Mouse (Mus musculus) myocyte (in vitro differentiated cells): ENCODE measurements at regions not wholly inside any gene's neighbourhood (a gene's known extent, or its start where the extent isn't known, plus 50 kb on each side); places are given as distances from the start of the nearest gene placed in this dataset.
"Not testable (repeated sequence)": the region's sequence is repeated elsewhere in the genome, so short reads cannot be mapped to it uniquely, and the experiment has no call there.

ENCODE experiments used
- H3K27me3 ChIP-seq: one replicate; pipeline ENCODE4 v1.6.1; 2011; ENCODE audit not compliant: control insufficient read depth, insufficient read depth, insufficient read length
- H3K36me3 ChIP-seq: one replicate; pipeline ENCODE4 v1.6.1; 2011; ENCODE audit not compliant: control insufficient read depth, insufficient read depth
- H3K4me2 ChIP-seq: one replicate; pipeline ENCODE4 v1.6.1; 2011; ENCODE audit warnings: low read depth, control low read depth
- H3K4me3 ChIP-seq: one replicate; pipeline ENCODE4 v1.5.1; 2011; ENCODE audit warnings: mild to moderate bottlenecking, control low read depth, moderate library complexity
- H3K79me2 ChIP-seq: one replicate; pipeline ENCODE4 v1.6.1; 2011; ENCODE audit not compliant: control insufficient read depth, insufficient read depth
- H3ac ChIP-seq: one replicate; pipeline ENCODE4 v1.6.1; 2011; ENCODE audit not compliant: control insufficient read depth, insufficient read length
- CEBPB ChIP-seq: IDR thresholded peaks from 2 replicates; pipeline ENCODE4 v1.6.1; 2011; ENCODE audit warnings: mild to moderate bottlenecking, moderate library complexity; ENCODE audit not compliant: poor library complexity, insufficient read depth, severe bottlenecking
- E2F4 ChIP-seq: IDR thresholded peaks from one replicate; pipeline ENCODE4 v1.6.1; 2011; ENCODE audit warnings: mild to moderate bottlenecking, control low read depth, moderate library complexity; ENCODE audit not compliant: insufficient read depth
- MAX ChIP-seq: IDR thresholded peaks from one replicate; pipeline ENCODE4 v1.6.1; 2011; ENCODE audit warnings: low read depth, mild to moderate bottlenecking, control low read depth
- MYOD1 ChIP-seq, 3 experiments: IDR thresholded peaks; one replicate each; pipeline ENCODE4 v1.6.1; 2011; ENCODE audit warnings: control low read depth in 2 of 3, low read depth in 2 of 3, mild to moderate bottlenecking in 2 of 3, moderate library complexity in 1 of 3; ENCODE audit not compliant: insufficient read length in 2 of 3, control insufficient read depth in 1 of 3
- MYOG ChIP-seq, 3 experiments: IDR thresholded peaks; one replicate each; pipeline ENCODE4 v1.6.1; 2011; ENCODE audit warnings: control low read depth in 2 of 3, low read depth in 2 of 3, mild to moderate bottlenecking in 2 of 3; ENCODE audit not compliant: insufficient read length in 2 of 3, control insufficient read depth in 1 of 3, insufficient read depth in 1 of 3
- POLR2A ChIP-seq: IDR thresholded peaks from one replicate; pipeline ENCODE4 v1.6.1; 2011; ENCODE audit warnings: low read depth, mild to moderate bottlenecking, control low read depth, moderate library complexity; ENCODE audit not compliant: insufficient read length
- POLR2AphosphoS2 ChIP-seq: IDR thresholded peaks from one replicate; pipeline ENCODE4 v1.6.1; 2011; ENCODE audit warnings: low read depth, control low read depth; ENCODE audit not compliant: insufficient read length
- REST ChIP-seq: IDR thresholded peaks from one replicate; pipeline ENCODE4 v1.6.1; 2011; ENCODE audit warnings: mild to moderate bottlenecking, control low read depth, moderate library complexity; ENCODE audit not compliant: insufficient read depth, insufficient read length
- SRF ChIP-seq: IDR thresholded peaks from one replicate; pipeline ENCODE4 v1.6.1; 2011; ENCODE audit warnings: low read depth; ENCODE audit not compliant: control insufficient read depth, insufficient read length
- TCF12 ChIP-seq: IDR thresholded peaks from one replicate; pipeline ENCODE4 v1.6.1; 2011; ENCODE audit warnings: mild to moderate bottlenecking, control low read depth; ENCODE audit not compliant: poor library complexity, insufficient read depth, severe bottlenecking
- TCF3 ChIP-seq: IDR thresholded peaks from one replicate; pipeline ENCODE4 v1.6.1; 2011; ENCODE audit warnings: low read depth, control low read depth; ENCODE audit not compliant: insufficient read length
- USF1 ChIP-seq: IDR thresholded peaks from one replicate; pipeline ENCODE4 v1.6.1; 2011; ENCODE audit warnings: low read depth, mild to moderate bottlenecking, control low read depth, moderate library complexity

DNA sequence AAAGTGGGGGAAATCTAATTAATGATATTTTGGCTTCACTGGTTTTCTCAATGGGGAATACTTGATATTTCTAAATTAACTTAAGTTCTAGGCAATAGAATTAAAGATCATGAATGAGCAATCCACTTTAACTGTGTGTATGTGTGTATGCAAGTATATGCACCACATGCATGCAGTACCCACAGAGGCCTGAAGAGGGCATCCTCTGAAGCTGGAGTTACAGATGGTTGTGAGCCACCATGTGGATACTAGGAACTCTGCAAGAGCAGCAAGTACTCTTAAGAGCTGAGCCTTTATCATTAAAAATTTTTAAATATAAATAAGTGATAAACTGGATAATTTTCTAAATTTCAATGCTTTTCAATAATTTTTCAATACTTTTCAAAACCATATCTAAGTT lies 69.0 kb upstream of the Mocs1 start:
- Histone ChIP-seq H3K36me3 (no peaks in the 10 kb centered on the region), H3K79me2 (no peaks in the 10 kb centered on the region), H3K27me3 (no peaks in the 10 kb centered on the region)

DNA sequence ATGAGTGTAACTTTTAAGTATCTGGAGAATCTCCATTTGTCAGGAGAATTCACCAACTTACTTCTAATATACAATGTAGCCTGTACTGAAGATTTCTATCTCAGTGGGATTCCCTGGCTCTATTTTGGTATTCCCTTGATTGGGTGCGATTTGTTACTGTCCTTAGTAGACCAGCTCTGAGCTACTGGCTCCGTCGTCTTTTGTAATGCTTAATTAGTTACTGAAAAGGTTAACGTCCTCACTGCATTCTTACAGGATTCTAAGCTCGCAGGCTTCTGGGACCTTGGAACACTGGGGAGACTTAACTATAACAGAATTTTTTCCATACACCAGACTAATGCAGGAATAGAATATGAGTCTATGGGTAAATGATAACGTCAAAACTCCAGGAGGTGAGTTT lies 67.9 kb upstream of the Mocs1 start:
- H3K27me3 ChIP-seq, H3K4me3 ChIP-seq, H3K4me2 ChIP-seq, H3K36me3 ChIP-seq, H3ac ChIP-seq, H3K79me2 ChIP-seq: not testable (repeated sequence)

More for the DNA sequence above, 69.0 kb upstream of the Mocs1 start:
- H3ac ChIP-seq, result no peak overlapping the region
- no peak for TF ChIP-seq TCF3
- TF ChIP-seq E2F4, result no peak
- TF ChIP-seq MYOG (IDR thresholded peaks at IDR 0.05; ENCODE audit: control insufficient read depth in 1 of 3, insufficient read depth in 1 of 3, insufficient read length in 2 of 3, low read depth in 2 of 3), result no peak
- no peak for TF ChIP-seq CEBPB
- TF ChIP-seq REST, result no peak
- TF ChIP-seq POLR2AphosphoS2, result no peak
- TF ChIP-seq MYOD1 (IDR thresholded peaks at IDR 0.05; ENCODE audit: control insufficient read depth in 1 of 3, insufficient read length in 2 of 3, low read depth in 2 of 3), result no peak
- no peak overlapping the region for H3K4me3 ChIP-seq
- H3K4me2 ChIP-seq, result no peak overlapping the region

DNA sequence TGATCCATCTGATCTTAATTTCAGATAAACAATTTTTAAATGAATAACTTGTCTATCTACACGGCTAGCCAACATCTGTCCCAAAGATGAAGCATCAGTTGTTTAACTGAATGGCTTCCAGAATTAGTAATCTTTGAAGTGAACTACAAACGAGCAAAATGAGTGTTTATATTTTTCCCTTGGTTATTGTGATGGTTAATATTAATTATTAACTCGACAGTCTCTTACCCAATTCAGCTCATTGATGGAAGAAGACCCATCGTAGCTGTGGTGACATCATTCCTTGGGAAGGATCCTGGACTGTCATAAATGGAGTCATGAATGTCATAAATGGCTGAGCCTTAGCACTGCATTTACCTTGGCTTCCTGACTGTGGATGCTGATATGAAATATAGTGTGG lies 60.4 kb upstream of the Mocs1 start:
- Histone ChIP-seq H3K79me2 (no peaks in the 10 kb centered on the region), H3K4me3 (no peak overlapping the region), H3K36me3 (no peaks in the 10 kb centered on the region), H3ac (no peak overlapping the region), H3K4me2 (no peak overlapping the region), H3K27me3 (no peaks in the 10 kb centered on the region)
- TF ChIP-seq REST (no peak), CEBPB (no peak), MAX (no peak), USF1 (no peak), MYOD1 (IDR thresholded peaks at IDR 0.05; ENCODE audit: control insufficient read depth in 1 of 3, insufficient read length in 2 of 3, low read depth in 2 of 3) (no peak), POLR2AphosphoS2 (no peak), MYOG (IDR thresholded peaks at IDR 0.05; ENCODE audit: control insufficient read depth in 1 of 3, insufficient read depth in 1 of 3, insufficient read length in 2 of 3, low read depth in 2 of 3) (no peak), E2F4 (no peak)

DNA sequence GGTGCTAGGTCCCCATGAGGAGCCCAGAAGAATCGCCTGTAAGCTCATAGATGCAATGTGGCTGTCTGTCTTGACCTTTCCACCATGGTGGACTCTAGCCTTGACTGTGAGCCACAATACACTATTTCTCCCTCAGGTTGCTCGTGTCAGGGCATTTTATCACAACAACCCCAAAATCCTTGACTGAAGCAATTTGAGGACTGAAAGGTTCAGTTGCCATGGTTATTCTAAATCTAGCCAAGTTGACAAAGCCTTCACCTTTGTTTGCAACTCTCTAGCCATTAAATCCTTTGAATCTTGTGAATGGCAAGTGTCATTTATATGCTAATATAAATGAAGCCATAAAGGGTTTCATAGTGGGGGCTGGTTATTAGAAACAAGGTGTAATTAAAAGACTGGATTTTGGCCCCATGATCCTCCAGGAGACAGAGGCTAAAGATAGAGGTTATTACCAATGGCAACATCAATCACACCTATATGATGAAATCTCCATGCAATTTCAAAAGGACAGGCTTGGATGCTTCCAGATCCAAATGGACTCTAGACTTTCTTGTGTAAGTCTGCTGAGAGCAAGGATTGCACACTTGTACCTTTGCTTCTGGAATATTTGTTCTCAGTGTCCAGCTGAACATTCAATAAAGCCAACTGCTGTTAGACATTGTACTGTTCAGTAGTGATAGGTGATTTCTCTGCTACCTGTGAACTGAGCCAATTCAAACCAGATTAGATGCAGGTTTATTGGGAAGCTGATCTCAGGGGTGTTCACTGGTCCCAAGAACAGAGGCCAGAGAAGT lies 59.5 kb upstream of the Mocs1 start:
- H3K79me2 ChIP-seq, result no peaks in the 10 kb centered on the region
- H3K36me3 ChIP-seq, result no peaks in the 10 kb centered on the region
- no peak overlapping the region for H3ac ChIP-seq
- TF ChIP-seq POLR2AphosphoS2 (no peak), E2F4 (no peak), USF1 (no peak), SRF (no peak), MAX (no peak), TCF3 (no peak), MYOD1 (IDR thresholded peaks at IDR 0.05; ENCODE audit: control insufficient read depth in 1 of 3, insufficient read length in 2 of 3, low read depth in 2 of 3) (no peak), CEBPB (no peak), MYOG (IDR thresholded peaks at IDR 0.05; ENCODE audit: control insufficient read depth in 1 of 3, insufficient read depth in 1 of 3, insufficient read length in 2 of 3, low read depth in 2 of 3) (no peak), POLR2A (no peak), REST (no peak), TCF12 (no peak)
- H3K4me2 ChIP-seq, result no peak overlapping the region
- H3K27me3 ChIP-seq, result no peaks in the 10 kb centered on the region
- H3K4me3 ChIP-seq, result no peak overlapping the region

DNA sequence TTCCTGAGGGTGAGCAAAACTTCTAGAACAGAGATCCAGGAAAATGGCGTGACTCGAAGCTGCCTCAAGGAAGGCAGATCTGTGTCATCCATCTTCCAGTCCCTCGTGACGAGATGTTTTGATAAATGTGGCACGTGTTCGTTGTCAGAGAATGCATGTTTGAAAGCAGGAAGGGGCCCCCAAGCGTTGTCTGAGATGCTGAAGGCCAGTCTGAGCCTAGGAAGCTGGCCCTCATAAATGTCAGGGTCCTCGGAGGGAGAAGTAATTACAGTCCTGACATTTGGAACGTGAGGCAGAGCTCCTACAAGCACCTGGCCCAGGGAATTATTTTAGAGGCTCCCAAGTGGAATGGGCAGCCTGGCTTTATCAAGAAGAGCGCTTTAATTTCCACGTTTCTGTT lies 50.5 kb upstream of the Mocs1 start:
- H3K4me3 ChIP-seq, result no peak overlapping the region
- H3K79me2 ChIP-seq, result no peaks in the 10 kb centered on the region
- no peaks in the 10 kb centered on the region for H3K36me3 ChIP-seq
- H3K4me2 ChIP-seq, result no peak overlapping the region
- H3K27me3 ChIP-seq, result no peaks in the 10 kb centered on the region
- TF ChIP-seq REST (no peak), POLR2A (no peak), MAX (no peak)
- H3ac ChIP-seq, result no peak overlapping the region
